Mouse (Mus musculus) naive thymus-derived CD4-positive, alpha-beta T cell, adult 2 months (primary cell): ENCODE results near the gene Pon2.
"Not testable (repeated sequence)": the region's sequence is repeated elsewhere in the genome, so short reads cannot be mapped to it uniquely, and the experiment has no call there.

Experiments
- DNase-seq: peaks from one replicate; pipeline ENCODE4 v3.0.0-alpha.2; 2011; ENCODE audit warnings: low read depth

Pon2 gene

DNA sequence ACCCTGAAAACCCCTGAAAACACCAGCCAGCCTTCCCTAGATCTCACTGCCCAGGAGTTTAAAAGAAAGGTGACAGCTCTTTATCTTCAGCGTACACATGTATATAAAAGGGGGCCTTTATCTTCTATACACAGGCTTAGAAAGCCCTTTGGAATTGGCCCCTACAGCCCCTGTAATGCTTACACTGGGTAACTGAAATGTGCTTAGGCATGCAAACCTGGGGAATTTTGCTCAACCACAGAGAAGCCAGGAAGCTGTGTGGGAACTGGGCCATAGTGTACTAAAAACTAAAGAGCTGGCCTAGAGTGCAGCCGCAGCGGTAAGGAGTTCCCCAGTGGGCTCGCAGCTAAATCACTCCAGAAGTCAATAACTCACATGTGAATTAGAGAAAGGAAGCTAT, 6.8 kb downstream of the Pon2 start:
- DNase-seq, result no peak

DNA sequence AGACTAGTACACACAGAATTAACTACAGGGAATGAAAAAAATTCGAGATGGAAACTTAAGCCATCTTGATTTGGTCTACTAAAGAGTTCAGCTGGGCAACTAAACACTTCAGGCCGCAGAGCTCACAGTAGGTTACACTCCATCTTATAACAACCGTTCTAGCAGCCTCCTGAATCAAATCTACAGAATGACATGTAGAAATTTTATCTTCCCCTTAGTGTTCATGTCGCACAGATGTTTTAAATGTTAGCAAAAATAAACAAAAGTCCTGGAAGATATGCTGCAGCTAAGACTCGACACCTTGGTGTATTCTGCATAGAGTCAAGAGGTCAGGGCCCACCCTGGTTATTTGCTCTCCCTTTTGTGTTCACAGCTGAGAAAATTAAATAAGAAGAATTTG, 10.3 kb downstream of the Pon2 start:
- no peak for DNase-seq

DNA sequence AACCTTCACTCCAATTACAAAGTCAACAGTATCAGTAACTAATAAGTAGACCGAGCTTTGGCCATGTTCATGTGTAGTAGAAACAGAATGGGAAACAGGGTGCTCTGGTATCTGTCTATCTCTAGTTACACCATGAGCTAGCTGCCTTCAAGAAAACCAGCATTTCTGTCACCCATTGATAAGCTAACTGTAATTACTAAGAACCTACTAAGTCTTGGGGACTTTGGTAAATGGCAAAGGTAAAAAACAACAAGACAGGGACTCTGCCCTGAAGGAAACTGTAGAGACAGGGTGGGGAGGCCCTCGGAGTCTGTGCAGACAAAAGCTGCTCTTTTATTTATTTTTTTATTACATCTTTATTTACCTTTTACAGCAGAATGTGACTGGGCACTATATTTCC, 10.9 kb downstream of the Pon2 start:
- DNase-seq, result no peak

DNA sequence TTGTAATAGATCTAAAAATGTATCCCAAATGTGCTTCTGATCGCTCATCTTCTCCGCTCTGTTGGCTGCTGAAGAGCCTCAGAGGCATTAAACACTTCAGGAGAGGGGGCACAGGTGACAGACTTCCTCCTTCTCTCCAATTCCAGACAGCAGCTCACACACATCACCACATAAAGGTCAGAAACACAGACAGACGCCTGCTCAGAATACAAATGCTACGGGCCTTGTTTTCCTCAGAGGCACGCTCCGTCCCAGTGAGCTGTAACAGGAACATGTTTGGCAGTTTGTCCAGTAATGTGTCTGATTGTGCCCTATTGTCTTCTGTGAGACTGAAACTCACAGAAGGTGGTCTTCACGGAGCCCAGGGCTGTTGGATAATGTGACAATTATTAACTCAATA, 15.8 kb downstream of the Pon2 start:
- no peak for DNase-seq

DNA sequence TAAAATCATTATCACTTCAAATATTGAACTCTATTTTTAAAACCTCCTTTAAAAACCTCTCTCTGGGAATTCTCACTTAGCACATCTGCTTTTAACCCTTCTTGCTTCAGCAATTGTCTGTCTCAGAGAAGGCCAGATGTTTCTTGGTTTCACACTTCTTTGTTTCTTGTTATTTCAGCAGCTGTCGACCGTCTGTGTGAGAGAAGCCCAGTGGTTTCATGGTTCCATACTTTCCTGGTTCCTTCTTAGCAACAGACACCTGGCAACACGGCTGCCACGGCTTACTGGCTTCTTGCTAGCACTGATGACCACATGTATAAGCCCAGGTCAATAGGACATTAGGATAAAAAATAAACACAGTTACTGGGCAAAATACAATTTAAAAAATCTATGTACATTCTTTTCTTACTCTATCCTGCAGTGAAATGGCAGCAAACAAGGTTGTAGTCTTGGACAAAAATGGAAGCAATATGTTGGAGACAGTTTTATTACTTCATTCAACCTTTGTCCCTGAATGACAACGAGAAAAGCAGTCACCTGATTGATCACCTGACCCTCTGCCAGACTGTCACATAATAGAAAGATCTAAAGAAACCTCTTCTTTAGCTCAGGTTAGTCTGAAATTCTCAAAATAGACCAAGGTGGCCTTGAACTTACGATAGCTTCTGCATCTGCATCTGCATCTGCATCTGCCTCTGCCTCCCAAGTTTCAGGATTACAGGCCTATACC, 17.5 kb downstream of the Pon2 start:
- DNase-seq, result no peak

DNA sequence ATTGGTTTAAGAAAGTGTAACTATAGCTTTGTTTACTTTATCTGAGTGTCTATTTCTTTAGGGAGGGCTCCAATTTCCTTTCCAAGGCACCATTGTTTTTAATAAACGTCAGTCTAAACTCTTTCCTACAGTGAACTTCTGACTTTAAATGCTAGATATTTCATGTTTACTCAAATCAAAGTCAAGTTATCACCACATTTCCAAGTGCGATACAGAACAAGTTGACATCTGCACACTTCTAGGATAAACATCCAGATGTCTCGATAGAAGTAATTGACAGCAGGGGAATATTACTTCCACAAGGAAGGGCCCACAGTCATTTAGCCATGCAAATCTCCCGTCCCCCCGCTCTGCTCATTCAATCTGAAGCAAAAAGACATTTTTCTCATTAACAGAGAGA, 20.3 kb downstream of the Pon2 start:
- no peak for DNase-seq

DNA sequence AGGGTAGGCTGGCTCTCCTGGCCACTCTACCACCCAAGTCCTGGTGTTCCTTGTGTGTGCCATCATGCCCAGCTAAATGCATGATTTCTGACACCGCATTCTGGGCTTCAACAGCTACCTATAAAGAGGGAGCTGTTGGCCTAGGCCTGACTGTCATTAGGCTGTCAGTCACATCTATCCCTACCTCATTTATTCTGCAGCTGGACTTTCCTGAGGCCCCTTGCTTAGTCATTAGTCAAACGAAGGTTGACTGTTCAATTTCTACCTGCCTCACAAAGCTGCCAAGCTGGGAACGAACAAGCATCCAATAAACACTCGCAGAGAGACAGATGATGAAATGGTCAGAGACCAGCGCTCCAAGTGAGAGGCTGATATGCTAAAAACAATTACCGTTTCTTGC, 28.6 kb downstream of the Pon2 start:
- no peak for DNase-seq

DNA sequence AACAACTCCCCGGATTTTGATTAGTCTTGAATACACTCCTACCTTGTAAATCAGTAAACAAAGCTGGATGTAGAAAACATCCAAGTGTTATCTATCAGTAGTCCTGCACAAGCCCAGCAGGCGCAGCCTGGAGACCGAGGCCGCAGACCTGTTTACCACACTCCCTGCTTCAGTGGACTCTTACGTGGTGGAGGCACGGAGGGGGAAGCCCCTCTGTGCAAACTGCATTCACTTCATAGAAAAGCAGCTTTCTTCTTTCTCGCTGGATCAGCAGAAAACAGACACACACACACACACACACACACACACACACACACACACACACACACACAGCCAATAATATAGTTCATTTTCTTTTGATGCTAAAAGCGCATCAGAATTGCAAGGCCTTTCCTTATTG, 33.5 kb downstream of the Pon2 start:
- DNase-seq, result no peak

DNA sequence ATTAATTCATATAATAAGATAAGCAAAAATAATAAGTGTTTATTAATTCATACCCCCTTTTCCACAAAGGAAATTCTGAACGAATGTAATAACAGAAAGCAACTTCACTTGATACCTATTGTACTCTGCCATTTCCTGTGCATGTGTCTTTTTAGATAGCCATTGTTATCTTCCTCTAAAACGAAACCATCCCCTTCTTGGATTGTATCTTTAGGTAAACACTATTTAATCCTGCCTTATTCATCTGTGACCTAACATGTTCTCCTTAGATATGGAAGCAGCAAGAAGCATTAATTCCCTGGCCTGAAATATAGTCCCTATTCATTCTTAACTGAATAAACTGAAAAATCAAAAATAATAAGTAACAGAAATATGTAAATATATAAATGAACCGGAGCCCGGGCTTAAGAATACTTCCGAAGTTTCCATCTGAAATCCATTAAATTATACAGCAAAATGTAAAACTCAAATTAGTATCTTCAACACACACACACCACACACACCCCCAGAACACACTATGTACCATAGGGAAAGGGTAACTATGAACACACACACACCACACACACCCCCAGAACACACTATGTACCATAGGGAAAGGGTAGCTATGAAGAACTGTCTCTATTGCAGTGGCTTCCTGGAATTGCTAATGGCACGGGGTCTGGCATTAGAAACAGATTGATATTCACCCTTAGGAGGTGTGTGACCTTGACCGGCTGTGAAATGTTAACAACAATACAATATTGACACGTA, 34.8 kb downstream of the Pon2 start:
- no peak for DNase-seq

DNA sequence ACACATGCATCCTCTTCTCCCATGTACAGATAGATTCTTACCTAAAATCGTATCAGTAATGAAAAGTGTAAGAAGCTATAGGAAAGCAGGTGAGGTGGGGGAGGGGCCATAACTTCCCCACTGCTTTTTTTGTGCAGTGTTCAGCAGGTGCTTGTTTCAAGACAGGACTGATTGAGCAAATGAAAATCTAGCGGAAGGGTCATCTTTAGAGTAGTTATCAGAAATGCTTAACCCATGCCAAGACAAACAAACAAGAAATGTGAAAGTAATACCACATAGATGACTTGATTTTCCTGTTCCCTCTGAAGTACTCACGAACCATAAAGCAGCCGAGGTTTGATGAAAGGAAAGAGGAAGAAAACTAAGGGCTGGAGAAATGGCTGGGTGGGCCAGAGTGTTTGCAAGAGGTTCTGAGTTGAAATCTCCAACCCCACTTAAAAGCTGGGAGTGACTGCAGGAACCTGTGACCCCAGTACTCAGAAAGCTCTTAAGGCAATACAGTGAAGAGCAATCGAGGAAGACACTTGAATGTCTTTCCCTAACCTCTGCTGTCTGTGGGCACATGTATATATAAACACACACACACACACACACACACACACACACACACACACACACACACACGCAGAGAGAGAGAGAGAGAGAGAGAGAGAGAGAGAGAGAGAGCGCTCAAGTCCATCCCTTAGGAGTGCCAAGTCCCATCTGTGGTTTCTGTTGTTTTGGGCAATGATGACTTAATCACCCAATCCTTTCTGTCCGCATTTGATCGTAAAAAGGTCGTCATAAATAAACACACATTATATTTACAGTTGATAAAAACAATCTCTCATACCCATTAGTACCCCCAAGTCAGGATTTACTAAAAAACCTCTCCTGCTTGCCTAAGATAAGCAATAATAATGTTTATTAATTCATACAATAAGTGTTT, 35.7 kb downstream of the Pon2 start:
- no peak for DNase-seq

DNA sequence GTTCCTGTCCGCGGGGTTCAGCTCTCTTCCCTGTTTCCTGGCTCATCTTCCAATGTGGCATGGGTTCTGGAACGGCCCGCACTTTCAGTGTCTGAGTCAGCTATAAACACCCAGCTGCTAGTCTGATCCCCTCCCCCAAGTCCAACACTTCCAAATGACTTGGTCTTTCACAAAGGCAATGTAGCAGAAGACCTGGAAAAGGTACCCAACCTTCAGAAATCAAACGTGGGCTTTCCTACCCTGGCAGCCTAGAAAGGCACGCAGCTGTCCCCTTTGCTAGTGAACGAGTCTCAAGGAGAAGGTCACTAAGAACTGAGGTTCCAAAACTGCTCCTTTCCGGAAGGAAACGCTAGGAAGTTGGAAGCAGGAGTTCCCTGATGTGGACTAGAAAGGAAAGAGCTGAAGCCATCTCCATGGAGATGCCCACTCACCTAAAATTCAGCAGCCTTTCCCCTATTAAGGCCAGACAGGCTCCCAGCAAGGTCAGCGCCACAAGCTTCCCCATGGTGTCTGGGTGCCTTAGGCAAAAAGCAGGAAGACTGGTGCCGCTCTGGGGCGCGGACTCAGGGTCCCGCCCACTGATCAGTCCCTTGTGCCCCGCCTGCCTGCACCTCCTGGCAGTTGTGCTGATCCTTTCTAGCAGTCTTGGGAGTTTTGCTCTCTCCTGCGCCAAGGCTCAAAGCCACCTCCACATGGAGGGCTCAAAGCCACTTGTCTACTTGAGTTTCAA, 42.4 kb downstream of the Pon2 start, which contains the start of gene Pon3:
TSS of gene Pon3 (minus strand) at position 565 of the 730 bp plus-strand sequence.
- peak; percentile 14 for DNase-seq

DNA sequence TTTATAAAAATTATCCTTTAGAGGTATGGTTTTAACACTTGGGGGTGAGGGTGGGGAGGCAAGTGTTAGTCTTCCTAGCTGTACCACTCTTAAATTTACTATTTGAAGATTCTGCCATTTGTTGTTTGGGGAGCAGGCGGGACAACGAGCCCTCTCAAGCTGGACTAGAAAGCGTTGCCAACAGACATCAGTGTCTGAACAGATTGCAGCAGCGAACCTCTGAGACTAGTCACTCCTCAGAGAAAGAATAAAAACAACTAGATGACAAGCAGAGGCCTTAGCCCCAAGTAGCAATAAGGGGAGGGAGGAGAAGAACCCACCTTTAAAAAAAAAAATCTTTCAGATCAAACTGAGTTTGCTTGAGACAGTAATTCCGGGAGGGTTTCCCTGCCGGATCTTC, 43.0 kb downstream of the Pon2 start:
- no peak for DNase-seq

DNA sequence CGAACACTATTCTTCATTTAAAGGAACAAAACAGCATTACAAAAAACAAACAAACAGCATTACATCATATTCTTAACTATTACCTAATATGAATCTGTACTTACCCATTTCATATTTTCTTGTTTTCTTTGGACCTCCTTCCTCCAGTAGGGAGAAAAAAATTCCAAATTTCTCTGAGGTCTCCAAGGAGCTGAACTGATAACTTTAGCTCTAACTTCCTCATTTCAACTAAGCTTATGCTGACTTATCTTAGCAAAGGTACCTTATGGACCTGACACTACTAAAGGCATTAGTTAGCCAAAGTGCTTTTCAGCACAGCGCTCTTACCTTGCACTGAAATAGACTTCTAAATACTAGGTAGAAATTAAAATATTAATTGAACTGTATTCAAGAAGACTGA, 43.4 kb downstream of the Pon2 start:
- DNase-seq, result no peak

DNA sequence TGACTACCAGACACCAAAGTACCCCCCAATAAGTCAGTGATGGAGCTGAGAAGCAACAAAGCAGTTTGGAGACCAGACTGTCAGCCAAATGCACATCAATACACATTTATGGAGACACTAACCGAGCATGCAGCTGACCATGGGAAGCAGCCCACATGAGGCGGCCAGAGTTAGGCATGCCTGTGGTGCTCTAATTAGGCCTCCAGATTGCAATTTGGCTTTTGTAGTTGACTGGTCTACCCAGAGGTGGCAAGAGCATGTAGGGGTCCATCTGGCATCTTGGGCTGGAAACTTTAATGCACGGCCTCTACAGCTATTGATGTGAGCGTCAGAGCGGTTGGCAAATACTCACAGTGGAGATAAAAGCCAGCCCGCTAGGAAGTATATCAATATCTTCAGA, 52.3 kb downstream of the Pon2 start:
- no peak for DNase-seq

DNA sequence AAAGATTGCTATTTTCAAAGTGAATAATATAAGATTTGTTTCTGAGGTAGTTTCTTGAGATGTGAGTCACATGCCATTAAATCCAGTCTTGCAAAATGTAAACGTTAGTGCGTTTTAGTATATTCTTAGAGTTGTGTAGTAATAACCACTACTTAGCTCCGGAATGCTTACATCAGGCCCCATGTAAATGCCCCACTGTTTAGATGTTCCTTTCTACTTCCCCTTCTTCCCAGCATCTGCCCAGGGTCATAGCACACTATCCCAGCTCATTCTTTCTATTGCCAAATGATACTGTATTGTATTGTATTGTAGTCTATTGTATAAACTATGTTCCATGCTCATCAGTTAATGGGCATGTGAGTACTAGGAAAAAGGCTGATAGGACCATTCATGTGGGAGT, 59.5 kb downstream of the Pon2 start:
- no peak for DNase-seq

DNA sequence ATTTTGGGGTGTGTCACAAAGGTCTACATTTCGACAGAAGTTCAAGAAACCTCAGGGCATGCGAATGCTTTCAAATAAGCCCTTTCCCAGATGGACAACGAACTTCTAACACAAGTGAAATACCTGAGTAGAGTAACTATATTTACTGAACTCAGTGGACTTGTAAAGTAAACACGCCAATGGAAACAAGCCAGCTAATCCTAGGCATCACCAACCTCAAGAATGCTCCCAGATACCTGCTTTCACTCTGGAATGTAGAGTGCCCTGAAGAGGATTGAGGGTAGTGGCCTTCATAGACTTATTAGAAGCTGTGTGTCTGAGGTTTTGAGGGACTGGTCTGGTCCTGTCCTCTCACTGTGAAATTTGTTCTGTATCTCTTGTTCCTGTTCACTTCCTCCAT, 60.7 kb downstream of the Pon2 start:
- DNase-seq, result no peak

DNA sequence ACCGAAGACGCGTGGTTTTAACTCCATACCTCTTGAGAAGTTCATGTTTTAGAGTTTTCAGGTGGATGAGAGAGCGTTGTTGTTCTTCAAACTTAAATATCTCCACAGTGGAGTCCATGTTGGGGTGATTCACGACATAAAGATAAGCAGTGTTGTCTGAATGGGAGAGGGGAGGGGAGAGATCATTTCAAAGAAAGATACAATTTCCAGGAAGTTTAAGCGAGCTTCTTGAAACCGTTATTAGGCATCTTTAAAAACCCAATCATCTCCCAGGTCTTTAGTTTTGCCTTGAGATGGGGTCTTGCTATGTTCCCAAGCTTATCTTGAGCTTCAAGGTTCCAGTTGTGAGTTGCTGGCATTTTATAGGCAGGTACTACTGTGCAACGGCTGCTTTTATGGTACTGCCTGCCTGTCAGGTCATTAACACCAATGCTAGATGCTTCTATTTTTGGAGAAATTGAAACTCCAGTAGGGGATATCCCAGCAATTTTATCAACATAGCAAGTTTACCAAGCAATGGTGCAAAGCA, 61.3 kb downstream of the Pon2 start:
- no peak for DNase-seq

DNA sequence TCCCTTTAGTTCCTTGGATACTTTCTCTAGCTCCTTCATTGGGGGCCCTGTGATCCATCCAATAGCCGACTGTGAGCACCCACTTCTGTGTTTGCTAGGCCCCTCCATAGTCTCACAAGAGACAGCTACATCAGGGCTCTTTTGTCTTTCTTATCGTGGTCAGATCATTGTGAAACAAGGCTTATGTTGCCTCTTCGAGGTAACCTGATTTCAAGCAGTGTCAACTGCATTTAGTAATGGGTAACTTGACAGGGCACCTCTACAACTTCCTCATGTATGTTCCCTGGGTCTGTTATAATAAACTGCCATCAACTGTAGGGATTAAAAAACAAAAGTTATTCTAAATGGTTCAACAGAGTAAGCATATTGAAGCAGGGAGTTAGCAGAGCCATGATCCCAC, 63.7 kb downstream of the Pon2 start:
- no peak for DNase-seq

DNA sequence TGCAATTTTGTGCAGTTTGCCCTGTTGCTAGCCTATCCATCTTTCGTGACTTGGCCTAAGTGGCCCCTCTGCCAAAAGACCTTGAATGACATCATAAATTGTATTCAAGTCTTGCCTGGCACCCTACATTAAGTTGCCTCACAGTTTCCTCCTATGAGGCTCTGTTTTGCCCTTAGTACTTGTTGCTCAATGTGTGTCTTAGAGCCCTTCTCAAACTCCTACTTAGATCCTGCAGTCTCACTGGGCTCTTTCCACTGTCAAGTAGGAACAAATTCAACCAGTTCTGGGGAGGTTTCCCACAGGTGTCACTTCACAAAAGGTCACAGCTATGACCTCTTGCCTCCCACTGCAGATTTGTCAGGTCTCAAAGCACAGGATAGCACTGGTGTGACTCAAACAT, 64.4 kb downstream of the Pon2 start:
- DNase-seq, result no peak

DNA sequence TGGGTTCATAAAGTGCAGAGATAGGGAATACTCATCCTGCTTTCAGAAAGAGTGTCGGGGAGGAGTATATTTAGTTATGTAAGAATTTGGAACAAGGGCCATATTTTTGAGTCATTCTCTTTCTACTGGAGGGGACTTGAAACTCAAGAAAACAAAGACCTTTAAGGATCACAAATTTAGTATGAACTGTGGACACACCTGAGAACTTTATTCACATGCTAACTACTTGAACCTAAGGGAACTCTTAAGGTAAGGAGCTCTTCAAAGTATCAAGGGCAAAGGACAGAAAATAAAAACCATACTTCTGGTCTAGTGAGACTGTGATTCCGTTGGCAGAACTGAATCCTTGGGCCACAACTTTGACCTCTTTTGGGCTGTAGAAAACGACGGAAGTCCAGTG, 66.2 kb downstream of the Pon2 start:
- no peak for DNase-seq

DNA sequence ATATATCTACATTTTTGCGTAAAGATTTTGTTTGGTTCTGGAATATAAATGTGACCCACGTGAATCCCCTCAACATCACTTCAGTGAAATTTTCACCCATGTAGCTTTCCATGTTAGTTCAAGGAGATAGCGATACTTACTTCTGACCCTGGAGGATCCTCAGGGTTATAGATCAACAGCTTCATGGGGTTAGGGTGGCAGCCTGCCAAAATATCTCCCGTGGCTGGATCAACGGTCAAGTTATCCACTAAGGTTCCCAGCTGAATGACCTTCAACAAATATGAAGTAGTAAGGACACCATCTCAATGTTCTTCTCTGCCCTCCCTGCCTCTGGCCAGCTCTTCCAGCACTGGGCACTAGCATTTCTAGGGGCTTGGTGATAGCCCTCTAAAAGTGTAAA, 68.0 kb downstream of the Pon2 start:
- no peak for DNase-seq

DNA sequence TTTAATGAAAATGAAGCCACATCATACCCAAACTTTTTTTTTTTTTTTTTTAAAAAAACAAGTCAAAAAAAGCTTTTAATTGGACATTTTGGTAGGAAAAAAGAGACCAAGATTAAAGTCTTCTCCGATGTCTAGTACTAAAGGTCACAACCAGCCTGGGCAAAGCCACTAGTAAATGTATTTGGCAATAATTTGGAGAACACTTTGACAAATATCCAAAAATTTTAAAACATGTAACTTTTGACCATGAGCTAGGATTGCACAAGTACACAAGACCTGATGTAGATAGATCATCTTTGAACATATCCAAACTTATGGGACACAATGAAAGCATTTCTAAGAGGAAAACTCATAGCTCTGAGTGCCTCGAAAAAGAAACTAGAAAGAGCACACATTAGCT, 74.7 kb downstream of the Pon2 start:
- DNase-seq, result not testable (repeated sequence)
